Mouse (Mus musculus) brain, embryonic 14.5 days (tissue): ENCODE data around the gene Pgam2.

Experiments
- CTCF ChIP-seq: fragments of 200-500 bp; IDR thresholded peaks from 2 replicates; pipeline ENCODE4 v1.5.1; 2012; ENCODE audit warnings: inconsistent platforms, mild to moderate bottlenecking, moderate library complexity, borderline replicate concordance; ENCODE audit not compliant: insufficient read depth, insufficient read length; ENCODE audit errors: extremely low read depth
- POLR2A ChIP-seq: fragments of 200-500 bp; IDR thresholded peaks from 2 replicates; pipeline ENCODE4 v1.6.1; 2012; ENCODE audit warnings: mild to moderate bottlenecking, inconsistent platforms, borderline replicate concordance; ENCODE audit not compliant: poor library complexity, insufficient read depth, insufficient read length, severe bottlenecking; ENCODE audit errors: extremely low read depth

GRCm38 (mm10) chr11:5802005-5802404 lies 1.5 kb downstream of the Pgam2 start:
- TF ChIP-seq POLR2A, result no peak
- no peak for TF ChIP-seq CTCF
